Mouse (Mus musculus): Measurements from ENCODE around the gene Ubxn1. TPM values are rescaled to one million over a fixed set of nuclear protein-coding genes. Genes with fewer than 3 reads are reported as not detected.
A peak's percentile ranks its signal among the peaks of the same experiment; 100 is the strongest.
"Not testable (repeated sequence)": the region's sequence is repeated elsewhere in the genome, so short reads cannot be mapped to it uniquely, and the experiment has no call there.

Gene Ubxn1
- polyA plus RNA-seq, 1 experiment from 2014 or later: 166 TPM

- H3K36me3 ChIP-seq: no peaks in the 10 kb centered on the region
- no peak overlapping the region for H3K4me3 ChIP-seq
- H3K27me3 ChIP-seq: no peaks in the 10 kb centered on the region
- H3K27ac ChIP-seq (replicated peaks): no peak overlapping the region
- H3K9me3 ChIP-seq: no peaks in the 10 kb centered on the region
- no peak overlapping the region for H3K4me2 ChIP-seq
- no peak for ATAC-seq (ENCODE audit: low read depth)
- WGBS: 84% methylated on average over 6 of the region's 6 CpGs
- H3K9ac ChIP-seq: no peak overlapping the region
- H3K4me1 ChIP-seq (replicated peaks): no peaks in the 10 kb centered on the region
Measured at GRCm38 (mm10) chr19:8864265-8864664, 7.0 kb upstream of the Ubxn1 start.

DNA sequence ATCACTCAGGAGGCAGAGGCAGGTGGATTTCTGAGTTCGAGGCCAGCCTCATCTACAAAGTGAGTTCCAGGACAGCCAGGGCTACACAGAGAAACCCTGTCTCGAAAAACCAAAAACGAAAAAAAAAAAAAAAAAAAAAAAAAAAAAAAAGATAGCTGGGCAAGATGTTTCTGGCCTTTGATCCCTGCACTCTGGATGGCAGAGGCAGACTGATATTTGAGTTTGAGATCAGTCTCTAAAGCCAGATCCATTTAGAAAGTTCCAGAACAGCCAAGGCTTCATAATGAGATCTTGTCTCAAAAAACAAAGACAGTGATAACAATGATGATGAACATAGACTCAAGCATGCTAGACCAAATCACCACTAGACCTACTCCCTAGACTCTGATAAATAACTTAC is 915 bp upstream of the Ubxn1 start:
- 70% methylated on average over 3 of the region's 3 CpGs for WGBS
- ATAC-seq (ENCODE audit: low read depth); H3K9ac ChIP-seq; H3K27ac ChIP-seq (replicated peaks); H3K9me3 ChIP-seq; H3K27me3 ChIP-seq: not testable (repeated sequence)
- Histone ChIP-seq H3K36me3 (peaks cover 25% of the 10 kb centered on the region), H3K4me1 (replicated peaks) (peaks cover 16% of the 10 kb centered on the region), H3K4me2 (peak overlapping the region; percentile 91), H3K4me3 (peak overlapping the region; percentile 97; the same call in 1 of the 2 replicates)

DNA sequence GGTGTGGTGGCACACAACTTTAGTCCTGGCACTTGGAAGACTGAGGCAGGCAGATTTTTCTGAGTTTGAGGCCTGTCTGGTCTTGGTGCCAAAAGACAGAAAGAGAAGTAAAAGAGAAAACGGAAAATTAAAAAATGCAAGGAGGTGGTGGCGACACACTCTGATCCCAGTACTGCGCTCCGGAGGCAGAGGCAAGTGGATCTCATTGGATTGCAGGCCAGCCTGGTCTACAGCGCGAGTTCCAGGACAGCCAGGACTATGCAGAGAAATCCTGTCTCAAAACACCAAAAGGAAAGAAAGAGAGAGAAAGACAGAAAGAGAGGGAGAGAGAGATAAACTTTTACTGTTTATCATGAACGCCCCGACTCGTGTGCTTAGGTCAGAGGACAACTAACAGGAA is 458 bp upstream of the Ubxn1 start:
- H3K9ac ChIP-seq: peak overlapping the region; percentile 97
- peaks cover 16% of the 10 kb centered on the region for H3K4me1 ChIP-seq (replicated peaks)
- peak; percentile 51 for ATAC-seq (ENCODE audit: low read depth)
- H3K27me3 ChIP-seq: no peaks in the 10 kb centered on the region
- peak overlapping the region; percentile 84 for H3K27ac ChIP-seq (replicated peaks)
- WGBS: 65% methylated on average over 9 of the region's 9 CpGs
- peaks cover 29% of the 10 kb centered on the region for H3K36me3 ChIP-seq
- peak overlapping the region; percentile 97 for H3K4me3 ChIP-seq
- H3K4me2 ChIP-seq: peak overlapping the region; percentile 91
- H3K9me3 ChIP-seq: no peaks in the 10 kb centered on the region

GRCm38 (mm10) chr19:8872266-8872840 is 1.1 kb downstream of the Ubxn1 start:
- H3K4me1 ChIP-seq (replicated peaks): peaks cover 16% of the 10 kb centered on the region
- H3K36me3 ChIP-seq: peaks cover 42% of the 10 kb centered on the region
- peak overlapping the region; percentile 91 for H3K4me2 ChIP-seq
- peak overlapping the region; percentile 97 for H3K4me3 ChIP-seq
- H3K27me3 ChIP-seq: no peaks in the 10 kb centered on the region
- no peaks in the 10 kb centered on the region for H3K9me3 ChIP-seq
- ATAC-seq (ENCODE audit: low read depth): no peak
- WGBS: 76% methylated on average over 10 of the region's 10 CpGs
- peak overlapping the region; percentile 97 for H3K9ac ChIP-seq
- H3K27ac ChIP-seq (replicated peaks): peak overlapping the region; percentile 84; the same call in 1 of the 2 replicates

GRCm38 (mm10) chr19:8875031-8875430 is 3.7 kb downstream of the Ubxn1 start:
- Histone ChIP-seq H3K36me3 (peaks cover 53% of the 10 kb centered on the region), H3K4me1 (replicated peaks) (peaks cover 30% of the 10 kb centered on the region), H3K27me3 (no peaks in the 10 kb centered on the region), H3K9ac (no peak overlapping the region), H3K4me3 (no peak overlapping the region), H3K27ac (replicated peaks) (no peak overlapping the region), H3K4me2 (no peak overlapping the region), H3K9me3 (no peaks in the 10 kb centered on the region)
- ATAC-seq (ENCODE audit: low read depth): no peak
- WGBS: 96% methylated on average over 7 of the region's 7 CpGs

DNA sequence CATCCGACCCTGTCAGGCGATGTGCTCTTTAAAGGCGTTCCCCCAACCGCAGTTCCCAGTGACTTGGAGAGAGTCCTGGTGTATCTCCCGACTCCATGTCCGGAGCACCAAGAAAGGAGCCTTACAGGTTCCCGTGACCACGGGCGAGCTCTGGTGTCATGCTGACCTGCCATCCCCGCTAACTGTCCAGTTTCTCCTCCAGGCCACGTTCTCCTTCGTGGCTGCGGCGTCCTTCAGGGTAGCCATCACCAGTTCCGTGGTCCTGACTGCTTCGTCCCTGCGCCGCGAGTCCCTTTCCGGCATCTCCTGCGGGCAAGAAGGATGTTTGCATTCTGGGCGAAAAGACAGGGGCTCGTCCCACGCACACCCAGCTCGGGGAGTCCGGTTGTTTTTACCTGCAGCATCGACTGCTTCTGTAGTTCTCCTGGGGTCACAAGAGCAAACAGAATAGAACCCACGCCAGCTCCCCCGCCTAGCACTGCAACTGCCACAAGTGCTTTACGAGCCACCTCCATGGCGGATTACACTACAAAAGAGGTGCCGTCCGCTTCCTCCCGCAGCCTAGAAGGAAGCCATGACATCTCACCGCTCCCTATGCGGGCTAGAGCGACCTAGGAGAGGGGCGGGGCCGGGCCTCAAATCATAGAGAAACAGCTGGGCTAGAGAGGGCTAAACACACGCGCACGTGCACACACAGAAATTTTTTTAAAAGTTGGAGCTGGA is 9.2 kb downstream of the Ubxn1 start, which contains the start of gene Uqcc3:
TSS of gene Uqcc3 (minus strand) at position 613 of the 723 bp plus-strand sequence.
- H3K9me3 ChIP-seq: no peaks in the 10 kb centered on the region
- peaks cover 15% of the 10 kb centered on the region for H3K4me1 ChIP-seq (replicated peaks)
- peaks cover 28% of the 10 kb centered on the region for H3K36me3 ChIP-seq
- WGBS: under 1% methylated on average over 42 of the region's 42 CpGs
- peak within 1 kb of the TSS; percentile 88 for H3K27ac ChIP-seq (replicated peaks)
- H3K4me2 ChIP-seq: peak within 1 kb of the TSS; percentile 70
- H3K9ac ChIP-seq: peak within 1 kb of the TSS; percentile 82
- peak; percentile 98 for ATAC-seq (ENCODE audit: low read depth)
- no peaks in the 10 kb centered on the region for H3K27me3 ChIP-seq
- peak within 1 kb of the TSS; percentile 83 for H3K4me3 ChIP-seq

DNA sequence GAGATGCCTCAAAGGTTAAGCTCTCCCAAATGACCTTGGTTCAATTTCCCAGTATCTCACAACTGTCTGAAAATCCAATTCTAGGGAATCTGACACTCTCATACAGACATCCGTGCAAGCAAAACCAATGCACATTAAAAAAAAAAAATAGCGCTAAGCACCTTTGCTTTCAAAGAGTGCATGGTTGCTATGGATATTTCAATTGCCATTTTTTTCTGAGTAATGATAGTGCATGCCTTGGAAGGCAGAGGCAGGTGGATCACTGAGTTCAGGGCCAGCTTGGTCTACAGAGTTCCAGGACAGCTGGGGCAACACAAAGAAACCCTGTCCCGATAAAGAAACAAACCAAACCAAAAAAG is 9.7 kb downstream of the Ubxn1 start:
- H3K4me3 ChIP-seq: peak overlapping the region; percentile 83
- no peaks in the 10 kb centered on the region for H3K27me3 ChIP-seq
- no peak overlapping the region for H3K27ac ChIP-seq (replicated peaks)
- no peaks in the 10 kb centered on the region for H3K9me3 ChIP-seq
- ATAC-seq (ENCODE audit: low read depth): 0 out of 2 replicates have a peak, but pooled peaks have one; percentile 4
- peaks cover 15% of the 10 kb centered on the region for H3K4me1 ChIP-seq (replicated peaks)
- H3K36me3 ChIP-seq: peaks cover 22% of the 10 kb centered on the region
- H3K4me2 ChIP-seq: peak overlapping the region; percentile 70
- 12% methylated on average over 3 of the region's 3 CpGs for WGBS
- peak overlapping the region; percentile 82 for H3K9ac ChIP-seq

DNA sequence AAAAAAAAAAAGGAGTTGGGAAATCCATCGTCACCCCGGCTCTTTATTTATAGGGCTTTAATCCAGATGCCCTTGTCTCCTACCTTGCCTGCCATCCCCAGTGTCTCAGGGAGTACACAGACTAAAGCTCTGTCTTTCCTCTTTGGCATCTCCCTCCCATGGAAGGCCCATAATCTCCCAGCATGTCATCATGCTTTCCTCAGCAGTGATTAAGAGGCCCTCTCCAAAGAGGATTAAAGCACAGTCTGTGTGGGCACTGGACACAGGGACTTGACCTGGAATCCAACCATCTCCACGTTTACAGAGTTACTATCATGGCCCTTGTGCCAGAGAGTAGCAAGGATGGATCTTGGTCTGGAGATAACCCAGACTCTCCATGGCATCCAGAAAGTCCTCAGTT is 12.3 kb downstream of the Ubxn1 start, which contains the start of the genes Lbhd1 and Gm49403:
TSS of gene Lbhd1 (plus strand) at position 117 of the 400 bp plus-strand sequence.
TSS of gene Gm49403 (plus strand) at position 315 of the 400 bp plus-strand sequence.
- H3K27me3 ChIP-seq: no peaks in the 10 kb centered on the region
- no peak within 1 kb of the TSS for H3K4me2 ChIP-seq
- H3K27ac ChIP-seq (replicated peaks): no peak within 1 kb of the TSS
- WGBS: 83% methylated on average over 3 of the region's 3 CpGs
- ATAC-seq (ENCODE audit: low read depth): no peak
- peaks cover 4% of the 10 kb centered on the region for H3K36me3 ChIP-seq
- no peak within 1 kb of the TSS for H3K9ac ChIP-seq
- no peaks in the 10 kb centered on the region for H3K9me3 ChIP-seq
- H3K4me1 ChIP-seq (replicated peaks): peaks cover 25% of the 10 kb centered on the region
- no peak within 1 kb of the TSS for H3K4me3 ChIP-seq

- no peak overlapping the region for H3K9ac ChIP-seq
- H3K36me3 ChIP-seq: peaks cover 14% of the 10 kb centered on the region
- 56% methylated on average over 1 of the region's 1 CpGs for WGBS
- H3K4me1 ChIP-seq (replicated peaks): peaks cover 19% of the 10 kb centered on the region
- H3K4me3 ChIP-seq: no peak overlapping the region
- no peak for ATAC-seq (ENCODE audit: low read depth)
- H3K27ac ChIP-seq (replicated peaks): no peak overlapping the region
- H3K27me3 ChIP-seq: no peaks in the 10 kb centered on the region
- H3K4me2 ChIP-seq: peak overlapping the region; percentile 80
- no peaks in the 10 kb centered on the region for H3K9me3 ChIP-seq
Measured at GRCm38 (mm10) chr19:8886916-8887584, 15.8 kb downstream of the Ubxn1 start.

GRCm38 (mm10) chr19:8887585-8888463 is 16.5 kb downstream of the Ubxn1 start:
- Histone ChIP-seq H3K9me3 (no peaks in the 10 kb centered on the region), H3K27me3 (no peaks in the 10 kb centered on the region), H3K36me3 (peaks cover 14% of the 10 kb centered on the region), H3K9ac (peak overlapping the region; percentile 85), H3K27ac (replicated peaks) (peak overlapping the region; percentile 91), H3K4me1 (replicated peaks) (peaks cover 25% of the 10 kb centered on the region), H3K4me3 (peak overlapping the region; percentile 60), H3K4me2 (peak overlapping the region; percentile 80)
- 13% methylated on average over 19 of the region's 19 CpGs for WGBS
- ATAC-seq (ENCODE audit: low read depth): no peak

DNA sequence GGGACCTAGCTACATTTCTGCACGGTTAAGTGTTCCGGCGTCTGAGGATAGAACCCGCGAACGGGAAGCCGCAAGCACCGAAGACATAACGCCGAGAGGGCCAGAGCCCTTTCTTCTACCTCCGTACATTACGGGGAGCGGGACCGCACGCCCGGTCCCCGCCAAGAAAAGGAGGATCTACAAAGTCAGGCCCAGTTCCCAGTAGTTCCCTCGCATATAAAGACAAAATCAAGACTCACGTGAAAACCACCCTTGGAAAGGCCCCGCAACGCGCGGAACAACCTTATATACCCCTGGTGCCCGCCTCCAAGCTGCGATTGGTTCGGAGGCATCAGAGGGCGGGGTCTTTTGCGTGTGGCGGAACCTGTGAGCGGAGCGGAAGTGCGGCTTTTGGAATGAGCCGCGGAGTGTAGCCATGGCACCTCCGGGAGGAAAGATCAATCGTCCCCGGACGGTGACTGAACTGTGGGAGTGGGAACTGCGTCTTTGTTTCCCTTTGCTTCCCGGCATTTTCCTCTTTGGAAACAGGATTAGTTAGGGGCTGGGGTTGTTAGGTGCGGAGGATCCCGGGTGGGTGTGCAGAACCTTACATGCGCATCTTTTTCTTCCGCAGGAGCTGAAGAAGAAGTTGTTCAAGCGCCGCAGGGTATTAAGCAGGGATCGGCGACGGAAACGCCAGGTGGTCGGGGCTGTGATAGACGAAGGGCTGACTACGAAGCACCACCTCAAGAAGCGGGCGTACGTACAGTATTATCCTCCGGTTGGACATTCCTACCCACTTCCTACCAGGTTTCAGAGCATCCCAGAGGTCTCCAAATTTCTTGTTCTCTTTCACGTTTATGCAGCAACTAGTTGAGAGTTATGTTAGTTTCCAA is 17.5 kb downstream of the Ubxn1 start, which contains the start of the genes 1810009A15Rik and Gm49416:
TSS of gene 1810009A15Rik (plus strand) at position 343 of the 875 bp plus-strand sequence.
TSS of gene Gm49416 (plus strand) at position 416 of the 875 bp plus-strand sequence.
- peaks cover 14% of the 10 kb centered on the region for H3K36me3 ChIP-seq
- H3K27me3 ChIP-seq: no peaks in the 10 kb centered on the region
- peak; percentile 95 for ATAC-seq (ENCODE audit: low read depth)
- peaks cover 31% of the 10 kb centered on the region for H3K4me1 ChIP-seq (replicated peaks)
- peak within 1 kb of the TSS; percentile 80 for H3K4me2 ChIP-seq
- H3K27ac ChIP-seq (replicated peaks): peak within 1 kb of the TSS; percentile 91
- WGBS: under 1% methylated on average over 58 of the region's 58 CpGs
- H3K9me3 ChIP-seq: no peaks in the 10 kb centered on the region
- peak within 1 kb of the TSS; percentile 85 for H3K9ac ChIP-seq
- peak within 1 kb of the TSS; percentile 60 for H3K4me3 ChIP-seq
